Mouse (Mus musculus) urinary bladder, adult 18-20 months (tissue): ENCODE measurements around the gene Paqr3.

Experiments used
- DNase-seq, 2 experiments: peaks; one replicate each; pipeline ENCODE4 v3.0.0; 2022; ENCODE audit warnings: low spot score in 2 of 2, mixed read lengths in 2 of 2

The Paqr3 gene

GRCm38 (mm10) chr5:97085071-97085470 lies 26.3 kb downstream of the Paqr3 start:
- DNase-seq: no peak

GRCm38 (mm10) chr5:97084541-97084940 lies 26.9 kb downstream of the Paqr3 start:
- no peak for DNase-seq

- no peak for DNase-seq
Measured at GRCm38 (mm10) chr5:97083701-97084100, 27.7 kb downstream of the Paqr3 start.

GRCm38 (mm10) chr5:97081481-97081880 lies 29.9 kb downstream of the Paqr3 start:
- peak in 1 of 2 experiments; percentile 33 for DNase-seq

GRCm38 (mm10) chr5:97078641-97079040 lies 32.8 kb downstream of the Paqr3 start:
- DNase-seq: no peak

GRCm38 (mm10) chr5:97077676-97078075 lies 33.7 kb downstream of the Paqr3 start:
- DNase-seq: no peak

- DNase-seq: no peak
Measured at GRCm38 (mm10) chr5:97076167-97076566, 35.2 kb downstream of the Paqr3 start.

GRCm38 (mm10) chr5:97075476-97076151 lies 35.8 kb downstream of the Paqr3 start:
- DNase-seq: no peak

GRCm38 (mm10) chr5:97065746-97066145 lies 45.6 kb downstream of the Paqr3 start:
- DNase-seq: no peak

GRCm38 (mm10) chr5:97062041-97062440 lies 49.4 kb downstream of the Paqr3 start:
- DNase-seq: no peak

- DNase-seq: no peak
Measured at GRCm38 (mm10) chr5:97060864-97061263, 50.5 kb downstream of the Paqr3 start.

GRCm38 (mm10) chr5:97056791-97057450 lies 54.5 kb downstream of the Paqr3 start:
- DNase-seq: no peak

GRCm38 (mm10) chr5:97056359-97056758 lies 55.0 kb downstream of the Paqr3 start:
- no peak for DNase-seq

- DNase-seq: no peak
Measured at GRCm38 (mm10) chr5:97055511-97056068, 55.8 kb downstream of the Paqr3 start.

- DNase-seq: no peak
Measured at GRCm38 (mm10) chr5:97054801-97055200, 56.6 kb downstream of the Paqr3 start.

GRCm38 (mm10) chr5:97054166-97054565 lies 57.2 kb downstream of the Paqr3 start:
- no peak for DNase-seq

- no peak for DNase-seq
Measured at GRCm38 (mm10) chr5:97048905-97049304, 62.5 kb downstream of the Paqr3 start.

- no peak for DNase-seq
Measured at GRCm38 (mm10) chr5:97046680-97047079, 64.7 kb downstream of the Paqr3 start.

GRCm38 (mm10) chr5:97045260-97045659 lies 66.1 kb downstream of the Paqr3 start:
- DNase-seq: no peak
